Mouse (Mus musculus): ENCODE measurements around the gene Lpar3. TPM values are rescaled to one million over a fixed set of nuclear protein-coding genes. Genes with fewer than 3 reads are reported as not detected.
"Not testable (repeated sequence)": the region's sequence is repeated elsewhere in the genome, so short reads cannot be mapped to it uniquely, and the experiment has no call there.

Lpar3 gene
- total RNA-seq, 2 experiments from 2014 or later: 0.50 to 0.70 TPM

GRCm38 (mm10) chr3:146206635-146207034 is 14.1 kb upstream of the Lpar3 start:
- DNase-seq: no peak
- intact Hi-C loops (cut with DNase I): no loop called here

GRCm38 (mm10) chr3:146207440-146207839 is 13.3 kb upstream of the Lpar3 start:
- intact Hi-C loops (cut with DNase I): no loop called here
- no peak for DNase-seq

GRCm38 (mm10) chr3:146209759-146210158 is 11.0 kb upstream of the Lpar3 start:
- intact Hi-C loops (cut with DNase I); DNase-seq: not testable (repeated sequence)

GRCm38 (mm10) chr3:146211141-146211747 is 9.5 kb upstream of the Lpar3 start:
- intact Hi-C loops (cut with DNase I): no loop called here
- no peak for DNase-seq

GRCm38 (mm10) chr3:146211964-146212363 is 8.8 kb upstream of the Lpar3 start:
- intact Hi-C loops (cut with DNase I): no loop called here
- DNase-seq: no peak

- intact Hi-C loops (cut with DNase I): no loop called here
- DNase-seq: no peak
These were observed 7.4 kb upstream of the Lpar3 start for GRCm38 (mm10) chr3:146213336-146213735.

GRCm38 (mm10) chr3:146216561-146216960 is 4.2 kb upstream of the Lpar3 start:
- DNase-seq: no peak
- intact Hi-C loops (cut with DNase I): no loop called here

- no peak for DNase-seq
- intact Hi-C loops (cut with DNase I): no loop called here
These were observed 3.5 kb downstream of the Lpar3 start for GRCm38 (mm10) chr3:146224271-146224670.

- no peak for DNase-seq
- intact Hi-C loops (cut with DNase I): no loop called here
These were observed 4.4 kb downstream of the Lpar3 start for GRCm38 (mm10) chr3:146225061-146225761.

- intact Hi-C loops (cut with DNase I): no loop called here
- no peak for DNase-seq
These were observed 6.7 kb downstream of the Lpar3 start for GRCm38 (mm10) chr3:146227427-146227826.

GRCm38 (mm10) chr3:146228559-146229310 is 8.0 kb downstream of the Lpar3 start:
- intact Hi-C loops (cut with DNase I): no loop called here
- no peak for DNase-seq

- intact Hi-C loops (cut with DNase I): no loop called here
- DNase-seq: no peak
These were observed 11.9 kb downstream of the Lpar3 start for GRCm38 (mm10) chr3:146232708-146233107.

GRCm38 (mm10) chr3:146233741-146234140 is 13.0 kb downstream of the Lpar3 start:
- no peak for DNase-seq
- intact Hi-C loops (cut with DNase I): no loop called here

- intact Hi-C loops (cut with DNase I): no loop called here
- DNase-seq: no peak
These were observed 13.8 kb downstream of the Lpar3 start for GRCm38 (mm10) chr3:146234530-146234929.

GRCm38 (mm10) chr3:146236280-146236679 is 15.5 kb downstream of the Lpar3 start:
- intact Hi-C loops (cut with DNase I): no loop called here
- DNase-seq: no peak

GRCm38 (mm10) chr3:146237676-146238075 is 16.9 kb downstream of the Lpar3 start:
- intact Hi-C loops (cut with DNase I): no loop called here
- peak; percentile 20 for DNase-seq

GRCm38 (mm10) chr3:146244630-146245029 is 23.9 kb downstream of the Lpar3 start:
- intact Hi-C loops (cut with DNase I): no loop called here
- DNase-seq: no peak

GRCm38 (mm10) chr3:146246557-146246956 is 25.8 kb downstream of the Lpar3 start:
- intact Hi-C loops (cut with DNase I): no loop called here

GRCm38 (mm10) chr3:146246992-146247391 is 26.2 kb downstream of the Lpar3 start:
- DNase-seq: no peak
- intact Hi-C loops (cut with DNase I): no loop called here

More at GRCm38 (mm10) chr3:146246557-146246956, 25.8 kb downstream of the Lpar3 start:
- no peak for DNase-seq

- intact Hi-C loops (cut with DNase I): no loop called here
- no peak for DNase-seq
These were observed 29.1 kb downstream of the Lpar3 start for GRCm38 (mm10) chr3:146249895-146250294.

- intact Hi-C loops (cut with DNase I): no loop called here
- no peak for DNase-seq
These were observed 31.0 kb downstream of the Lpar3 start for GRCm38 (mm10) chr3:146251771-146252170.
